Mouse (Mus musculus) gastrocnemius, adult 18-20 months (tissue): ENCODE measurements around the gene Tmem44. TPM values are rescaled to one million over a fixed set of nuclear protein-coding genes. Genes with fewer than 3 reads are reported as not detected.
"Not testable (repeated sequence)": the region's sequence is repeated elsewhere in the genome, so short reads cannot be mapped to it uniquely, and the experiment has no call there.

Experiments
- DNase-seq: peaks from one replicate; pipeline ENCODE4 v3.0.0; 2021; ENCODE audit warnings: low spot score
- total RNA-seq, 2 experiments: library from RNA; stranded (reverse); gene quantifications; 2 replicates each; pipeline ENCODE4 v1.2.3; 2021

The Tmem44 gene
- total RNA-seq, 2 experiments from 2014 or later: 1.3 to 1.9 TPM

GRCm38 (mm10) chr16:30499126-30499857 is 51.4 kb downstream of the Tmem44 start:
- no peak for DNase-seq

GRCm38 (mm10) chr16:30497307-30497706 is 53.3 kb downstream of the Tmem44 start:
- DNase-seq: no peak

DNA sequence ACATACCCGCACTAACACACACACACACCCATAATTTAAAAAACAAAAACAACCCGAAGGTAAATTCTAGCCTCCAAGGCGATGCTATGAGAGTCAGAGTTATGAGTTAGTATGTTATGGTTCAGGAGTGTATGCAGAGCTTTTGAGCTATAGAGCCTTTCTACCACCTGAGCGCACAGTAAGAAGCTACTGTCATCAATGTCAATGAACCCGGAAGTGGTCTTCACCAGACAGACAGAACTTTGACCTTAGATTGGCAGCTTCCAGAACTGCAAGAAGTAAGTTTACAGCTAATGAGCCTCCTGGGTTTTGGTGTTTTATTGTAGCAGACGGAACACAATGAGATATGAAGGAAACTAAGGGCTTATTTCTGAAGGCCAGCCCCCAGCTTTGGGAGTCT is 55.8 kb downstream of the Tmem44 start:
- DNase-seq: no peak

DNA sequence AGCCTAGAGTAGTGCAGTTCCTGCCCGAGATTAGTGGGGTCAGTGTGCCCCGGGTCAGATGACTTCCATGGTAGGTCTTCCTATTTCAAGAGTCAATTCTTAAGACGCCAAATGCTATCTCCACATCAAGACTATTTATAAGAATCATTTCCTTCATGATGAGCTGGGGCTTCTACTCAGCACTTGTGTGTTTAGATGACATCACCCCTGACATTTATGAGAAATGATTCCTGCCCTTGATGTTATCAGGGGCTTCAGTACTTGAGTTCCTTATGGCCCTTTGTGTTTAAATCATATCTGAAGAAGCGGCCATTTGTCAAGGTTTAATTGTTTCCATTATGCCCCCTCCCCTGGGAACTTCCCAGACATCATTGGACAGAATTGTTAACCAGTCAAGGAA is 58.9 kb downstream of the Tmem44 start:
- no peak for DNase-seq

DNA sequence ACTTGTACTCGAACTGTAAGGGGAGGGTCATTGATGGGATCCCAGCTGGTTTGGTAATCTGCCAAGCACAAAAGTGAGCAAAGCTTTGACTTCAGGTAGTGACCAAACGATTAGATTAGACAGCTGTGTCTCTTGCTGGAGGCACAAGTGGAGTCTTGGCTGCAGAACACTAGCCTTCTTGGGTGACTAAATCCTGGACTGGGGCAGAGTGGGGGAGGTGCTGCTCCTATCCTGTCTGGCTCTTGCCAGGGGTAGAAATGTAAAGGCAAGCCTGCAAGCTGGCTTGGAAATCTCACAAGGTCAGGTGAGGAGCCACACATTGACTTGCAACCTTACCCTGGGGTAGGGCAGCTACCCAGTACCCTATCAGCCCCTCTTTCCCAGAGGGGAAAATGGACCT is 59.9 kb downstream of the Tmem44 start:
- DNase-seq: no peak

DNA sequence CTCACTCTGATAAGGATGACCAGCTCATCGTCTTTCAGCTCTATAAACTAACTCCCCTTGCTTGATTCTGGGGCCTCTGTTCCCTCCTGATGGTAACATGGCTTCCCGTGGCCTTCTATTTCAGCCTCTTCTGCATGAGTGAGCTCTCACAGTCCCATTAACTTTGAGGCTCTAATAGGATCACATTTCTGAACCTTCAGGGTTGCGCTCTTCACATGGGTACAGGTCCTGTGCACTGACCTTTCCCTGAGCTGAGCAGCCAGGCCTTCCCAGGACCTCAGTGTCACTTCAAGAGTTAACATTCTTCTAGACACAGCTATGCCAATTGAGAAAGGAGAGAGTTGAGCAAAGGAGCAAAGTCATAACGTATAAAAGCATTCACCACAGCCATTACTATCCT is 60.3 kb downstream of the Tmem44 start:
- DNase-seq: no peak

GRCm38 (mm10) chr16:30489662-30490061 is 61.0 kb downstream of the Tmem44 start:
- no peak for DNase-seq

GRCm38 (mm10) chr16:30486498-30486897 is 64.1 kb downstream of the Tmem44 start:
- no peak for DNase-seq

DNA sequence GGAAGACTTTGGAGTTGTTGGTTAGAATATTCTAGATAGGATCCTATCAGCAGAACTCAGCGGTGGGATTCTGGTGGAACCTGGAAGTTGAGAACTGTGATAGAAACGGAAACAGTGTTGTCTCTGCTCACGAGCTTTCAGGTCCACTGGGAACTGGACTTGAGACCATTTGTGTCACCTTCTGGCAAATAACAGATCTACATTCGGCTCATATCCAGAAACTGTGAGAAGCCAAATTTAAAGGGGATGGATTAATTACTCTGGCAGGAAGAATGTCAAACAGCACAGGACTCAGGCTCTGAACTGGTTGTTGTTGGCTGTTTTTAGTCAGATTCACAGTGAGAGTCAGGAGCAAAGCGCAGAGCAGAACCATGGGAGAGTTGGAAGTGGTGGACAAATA is 72.9 kb downstream of the Tmem44 start:
- no peak for DNase-seq

GRCm38 (mm10) chr16:30477006-30477405 is 73.6 kb downstream of the Tmem44 start:
- no peak for DNase-seq

DNA sequence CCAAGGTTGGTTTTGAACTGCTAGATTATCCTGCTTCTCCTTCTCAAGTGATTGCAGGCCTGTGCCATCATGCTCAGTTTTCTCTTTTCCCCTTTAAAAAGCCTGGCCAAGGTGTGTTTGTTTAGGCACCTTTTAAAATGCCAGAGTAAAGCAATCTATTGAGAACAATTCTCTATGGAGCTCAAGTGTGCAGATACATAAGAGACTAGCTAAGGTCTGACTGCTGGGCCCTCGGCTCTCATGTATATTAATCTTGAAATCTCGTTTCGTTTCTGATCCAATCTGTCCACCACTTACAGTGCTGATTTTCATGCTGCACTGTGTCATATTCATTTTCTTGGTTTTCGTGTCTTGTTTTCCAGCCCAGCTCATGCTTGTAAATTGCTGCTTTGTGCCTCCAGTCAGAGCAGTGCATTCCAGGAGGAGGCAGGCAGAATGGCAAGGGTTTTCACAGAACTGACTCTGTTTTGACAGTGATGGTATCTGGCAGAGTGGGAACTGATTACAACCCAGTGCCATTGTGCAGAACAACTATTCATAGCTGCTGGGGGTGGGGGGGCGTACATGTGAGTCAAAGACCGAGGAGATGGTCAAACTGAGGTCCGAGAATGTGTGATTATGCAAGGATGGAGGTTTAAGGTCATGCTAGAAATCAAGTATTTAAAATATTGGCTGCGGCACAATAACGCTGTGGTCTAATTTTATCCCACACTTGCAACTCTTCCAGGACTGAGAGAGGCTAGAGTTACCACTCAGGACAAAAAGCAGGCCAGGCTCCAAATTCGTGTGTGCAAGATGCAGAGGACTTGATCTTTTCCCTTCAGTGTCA is 74.8 kb downstream of the Tmem44 start:
- DNase-seq: peak; percentile 54

GRCm38 (mm10) chr16:30472447-30472846 is 78.2 kb downstream of the Tmem44 start:
- DNase-seq: no peak

DNA sequence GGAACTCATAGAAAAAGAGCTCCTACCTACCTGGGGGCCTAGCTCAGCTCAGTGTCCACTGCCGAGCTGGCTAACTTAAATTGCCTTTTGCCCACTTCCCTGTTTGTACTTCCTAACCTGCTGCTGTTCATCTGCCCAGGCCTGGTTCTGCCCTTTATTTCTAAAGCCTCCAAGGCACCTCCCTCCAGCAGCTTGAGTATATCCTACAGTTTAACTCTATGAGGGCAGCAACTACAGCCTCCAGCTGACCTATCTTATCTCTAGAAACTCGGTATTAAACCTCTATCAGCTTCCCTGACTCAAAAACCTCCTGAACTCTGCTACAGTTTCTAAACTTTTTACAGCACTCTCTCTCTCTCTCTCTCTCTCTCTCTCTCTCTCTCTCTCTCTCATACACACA is 78.7 kb downstream of the Tmem44 start:
- no peak for DNase-seq

DNA sequence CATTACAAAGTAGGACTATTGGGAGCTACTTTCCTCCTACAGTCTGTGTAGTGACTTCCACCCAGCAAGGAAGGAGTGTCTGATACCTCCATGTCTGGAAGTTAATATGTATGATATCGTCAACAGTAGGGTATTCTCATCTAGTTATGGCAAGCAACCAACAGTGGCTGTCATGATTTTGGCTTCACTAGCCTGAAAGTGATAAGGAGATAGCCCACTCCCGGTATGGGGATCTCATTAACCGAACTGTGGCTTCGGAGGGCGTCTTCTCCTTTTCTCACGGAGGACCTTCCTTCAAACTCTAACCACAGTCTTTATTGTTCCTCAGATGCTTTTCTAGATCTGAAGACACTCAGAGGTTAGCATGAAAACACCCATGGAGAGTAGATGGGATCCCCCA is 81.7 kb downstream of the Tmem44 start:
- DNase-seq: no peak

DNA sequence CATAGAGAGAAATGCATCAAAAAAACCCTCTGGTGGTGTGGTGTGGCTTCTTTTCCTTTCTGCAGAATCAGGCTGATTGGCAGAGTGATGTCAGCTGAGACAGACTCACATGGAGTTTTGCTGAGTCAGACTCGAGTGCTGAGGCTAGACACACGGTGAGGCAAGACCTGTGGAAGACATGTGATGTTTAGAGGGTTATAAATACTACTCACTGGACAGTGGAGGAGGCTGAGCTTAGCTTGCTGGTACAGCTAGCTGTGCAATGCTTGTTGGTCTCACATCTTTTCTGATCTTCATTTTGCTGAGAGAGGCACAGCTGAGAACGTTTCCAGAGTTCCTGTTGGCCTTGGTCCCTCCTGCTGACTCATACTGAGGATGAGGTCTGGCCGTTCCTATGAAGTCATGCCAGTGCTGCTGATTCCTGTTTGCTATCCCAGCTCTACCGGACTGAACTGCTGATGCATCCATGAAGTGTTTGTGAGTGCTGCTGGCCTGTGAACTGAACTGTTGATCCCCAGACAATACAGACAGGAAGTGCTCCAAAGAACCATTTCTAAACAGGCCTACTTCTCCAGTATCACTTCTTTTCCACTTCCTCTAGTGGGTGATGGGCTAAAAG is 84.9 kb downstream of the Tmem44 start:
- peak; percentile 15 for DNase-seq

- not testable (repeated sequence) for DNase-seq
Measured at GRCm38 (mm10) chr16:30464742-30465141, 85.9 kb downstream of the Tmem44 start.

Other genes starting within 250 kb of the Tmem44 start
- not detected for gene Gp5, start 240.1 kb downstream of the Tmem44 start, total RNA-seq
- gene Atp13a3, start 144.9 kb downstream of the Tmem44 start, total RNA-seq: 10 to 100 TPM; 29.7 to 34.1 TPM
- 10 to 100 TPM; 18.6 to 18.9 TPM for gene Lsg1, start 36.8 kb upstream of the Tmem44 start, total RNA-seq
- 1 to 10 TPM; 4.3 to 6.6 TPM for gene Fam43a, start 48.9 kb upstream of the Tmem44 start, total RNA-seq